Mouse (Mus musculus) heart, embryonic 10.5 days (tissue): ENCODE measurements around the gene Pcgf5. TPM values are rescaled to one million over a fixed set of nuclear protein-coding genes. Genes with fewer than 3 reads are reported as not detected.

ENCODE experiments used
- DNase-seq: peaks from one replicate; pipeline ENCODE4 v3.0.0-alpha.2; 2017; ENCODE audit warnings: low spot score
- H3K27ac ChIP-seq: fragments of 300-500 bp; sonication (generic); 2 replicates; pipeline ENCODE4 v1.5.1; 2016; ENCODE audit warnings: mild to moderate bottlenecking
- H3K27me3 ChIP-seq: fragments of 300-500 bp; sonication (generic); 2 replicates; pipeline ENCODE4 v1.6.1; 2016; ENCODE audit warnings: mild to moderate bottlenecking; ENCODE audit not compliant: poor library complexity, insufficient read depth, severe bottlenecking
- H3K36me3 ChIP-seq: fragments of 300-500 bp; sonication (generic); 2 replicates; pipeline ENCODE4 v1.6.1; 2016; ENCODE audit warnings: mild to moderate bottlenecking, moderate library complexity
- H3K4me1 ChIP-seq: fragments of 300-500 bp; sonication (generic); 2 replicates; pipeline ENCODE4 v1.6.1; 2016; ENCODE audit warnings: mild to moderate bottlenecking
- H3K4me3 ChIP-seq: fragments of 300-500 bp; sonication (generic); 2 replicates; pipeline ENCODE4 v1.5.1; 2016; ENCODE audit warnings: mild to moderate bottlenecking, moderate library complexity
- H3K9me3 ChIP-seq: fragments of 300-500 bp; sonication (generic); 2 replicates; pipeline ENCODE4 v1.6.1; 2016; ENCODE audit warnings: mild to moderate bottlenecking, moderate library complexity
- WGBS: fragments of 180-500 bp; shearing (Covaris S2); methylation state at CpG from one replicate; pipeline ENCODE4 v1.1.7; 2016; 5-methylcytosine and 5-hydroxymethylcytosine counted together
- polyA plus RNA-seq: library from polyadenylated mRNA; unstranded; fragments of >200 nt; fragmentation: Nextera tagmentation; extraction: Ambion mirVana; gene quantifications from 2 replicates; pipeline ENCODE4 v1.2.1, GENCODE M21; 2016

Gene Pcgf5
- polyA plus RNA-seq, result 38.6 and 53.0 TPM in 2 replicates

- Histone ChIP-seq H3K27ac (peak within 1 kb of the TSS; percentile 90), H3K4me3 (peak within 1 kb of the TSS; percentile 90), H3K27me3 (peaks cover 30% of the 10 kb centered on the region), H3K4me1 (peaks cover 13% of the 10 kb centered on the region), H3K36me3 (no peaks in the 10 kb centered on the region), H3K9me3 (no peaks in the 10 kb centered on the region)
- peak; percentile 85 for DNase-seq
- WGBS, result under 1% methylated on average over 87 of the region's 92 CpGs
These were observed at the start of gene Pcgf5 for GRCm38 (mm10) chr19:36348161-36348800. Pcgf5 (plus strand) TSS chr19:36348309.

GRCm38 (mm10) chr19:36305542-36305941 lies 42.6 kb upstream of the Pcgf5 start:
- H3K4me1 ChIP-seq, result no peaks in the 10 kb centered on the region
- DNase-seq, result no peak
- H3K9me3 ChIP-seq, result no peaks in the 10 kb centered on the region
- H3K27ac ChIP-seq, result no peak overlapping the region
- no peaks in the 10 kb centered on the region for H3K27me3 ChIP-seq
- no peak overlapping the region for H3K4me3 ChIP-seq
- WGBS, result 69% methylated on average over 5 of the region's 5 CpGs
- H3K36me3 ChIP-seq, result no peaks in the 10 kb centered on the region

- Histone ChIP-seq H3K9me3 (no peaks in the 10 kb centered on the region), H3K4me1 (no peaks in the 10 kb centered on the region), H3K36me3 (no peaks in the 10 kb centered on the region), H3K27me3 (no peaks in the 10 kb centered on the region), H3K4me3 (no peak overlapping the region), H3K27ac (no peak overlapping the region)
- no peak for DNase-seq
- 81% methylated on average over 5 of the region's 5 CpGs for WGBS
These were observed 34.1 kb upstream of the Pcgf5 start for GRCm38 (mm10) chr19:36314010-36314409.

- H3K27me3 ChIP-seq, result no peaks in the 10 kb centered on the region
- DNase-seq, result no peak
- 58% methylated on average over 4 of the region's 4 CpGs for WGBS
- H3K27ac ChIP-seq, result no peak overlapping the region
- H3K4me3 ChIP-seq, result no peak overlapping the region
- H3K36me3 ChIP-seq, result no peaks in the 10 kb centered on the region
- no peaks in the 10 kb centered on the region for H3K9me3 ChIP-seq
- peaks cover 10% of the 10 kb centered on the region; the same call in 1 of the 2 replicates for H3K4me1 ChIP-seq
These were observed 28.4 kb upstream of the Pcgf5 start for GRCm38 (mm10) chr19:36319735-36320134.

- H3K27ac ChIP-seq, result no peak overlapping the region
- WGBS, result 88% methylated on average over 3 of the region's 3 CpGs
These were observed 27.0 kb upstream of the Pcgf5 start for GRCm38 (mm10) chr19:36321066-36321465.

GRCm38 (mm10) chr19:36323326-36323725 lies 24.8 kb upstream of the Pcgf5 start:
- Histone ChIP-seq H3K4me1 (peaks cover 10% of the 10 kb centered on the region; the same call in 1 of the 2 replicates), H3K9me3 (no peaks in the 10 kb centered on the region), H3K4me3 (no peak overlapping the region), H3K27me3 (no peaks in the 10 kb centered on the region), H3K27ac (no peak overlapping the region), H3K36me3 (no peaks in the 10 kb centered on the region)
- 56% methylated on average over 2 of the region's 2 CpGs for WGBS
- no peak for DNase-seq

More at GRCm38 (mm10) chr19:36321066-36321465, 27.0 kb upstream of the Pcgf5 start:
- H3K27me3 ChIP-seq, result no peaks in the 10 kb centered on the region
- no peaks in the 10 kb centered on the region for H3K36me3 ChIP-seq
- peaks cover 10% of the 10 kb centered on the region; the same call in 1 of the 2 replicates for H3K4me1 ChIP-seq
- DNase-seq, result no peak
- H3K9me3 ChIP-seq, result no peaks in the 10 kb centered on the region
- H3K4me3 ChIP-seq, result no peak overlapping the region

- WGBS, result 36% methylated on average over 5 of the region's 5 CpGs
- no peak overlapping the region for H3K27ac ChIP-seq
- DNase-seq, result no peak
These were observed 19.4 kb upstream of the Pcgf5 start for GRCm38 (mm10) chr19:36328678-36329077.

GRCm38 (mm10) chr19:36347376-36347775 lies 733 bp upstream of the Pcgf5 start:
- Histone ChIP-seq H3K27ac (peak overlapping the region; percentile 90; the same call in 1 of the 2 replicates), H3K9me3 (no peaks in the 10 kb centered on the region), H3K4me3 (peak overlapping the region; percentile 90), H3K4me1 (peaks cover 13% of the 10 kb centered on the region), H3K27me3 (peaks cover 30% of the 10 kb centered on the region), H3K36me3 (no peaks in the 10 kb centered on the region)
- DNase-seq, result no peak
- WGBS, result 17% methylated on average over 6 of the region's 6 CpGs

More at GRCm38 (mm10) chr19:36328678-36329077, 19.4 kb upstream of the Pcgf5 start:
- Histone ChIP-seq H3K36me3 (no peaks in the 10 kb centered on the region), H3K27me3 (no peaks in the 10 kb centered on the region), H3K4me3 (no peak overlapping the region), H3K9me3 (no peaks in the 10 kb centered on the region), H3K4me1 (0 out of 2 replicates have a peak, but pooled peaks cover 5% of the 10 kb centered on the region)

GRCm38 (mm10) chr19:36347831-36348160 lies 313 bp upstream of the Pcgf5 start:
- Histone ChIP-seq H3K9me3 (no peaks in the 10 kb centered on the region), H3K27me3 (peaks cover 30% of the 10 kb centered on the region), H3K4me1 (peaks cover 13% of the 10 kb centered on the region), H3K27ac (peak overlapping the region; percentile 90), H3K36me3 (no peaks in the 10 kb centered on the region), H3K4me3 (peak overlapping the region; percentile 90)
- under 1% methylated on average over 11 of the region's 11 CpGs for WGBS
- no peak for DNase-seq

GRCm38 (mm10) chr19:36348801-36349486 lies 835 bp downstream of the Pcgf5 start:
- peak overlapping the region; percentile 90 for H3K4me3 ChIP-seq
- under 1% methylated on average over 84 of the region's 85 CpGs for WGBS
- no peaks in the 10 kb centered on the region for H3K9me3 ChIP-seq
- no peaks in the 10 kb centered on the region for H3K36me3 ChIP-seq
- H3K27me3 ChIP-seq, result peaks cover 30% of the 10 kb centered on the region
- peak overlapping the region; percentile 90 for H3K27ac ChIP-seq
- peaks cover 13% of the 10 kb centered on the region for H3K4me1 ChIP-seq
- DNase-seq, result peak; percentile 80

- Histone ChIP-seq H3K4me3 (peak overlapping the region; percentile 90), H3K27me3 (peaks cover 30% of the 10 kb centered on the region), H3K27ac (peak overlapping the region; percentile 90), H3K9me3 (no peaks in the 10 kb centered on the region), H3K36me3 (no peaks in the 10 kb centered on the region), H3K4me1 (peaks cover 13% of the 10 kb centered on the region)
- no peak for DNase-seq
- 4% methylated on average over 15 of the region's 15 CpGs for WGBS
These were observed 1.4 kb downstream of the Pcgf5 start for GRCm38 (mm10) chr19:36349487-36349955.

- Histone ChIP-seq H3K4me3 (no peak overlapping the region), H3K36me3 (no peaks in the 10 kb centered on the region), H3K27ac (no peak overlapping the region), H3K4me1 (peaks cover 13% of the 10 kb centered on the region), H3K9me3 (no peaks in the 10 kb centered on the region), H3K27me3 (peaks cover 30% of the 10 kb centered on the region)
- 77% methylated on average over 11 of the region's 11 CpGs for WGBS
- DNase-seq, result no peak
These were observed 2.1 kb downstream of the Pcgf5 start for GRCm38 (mm10) chr19:36350181-36350580.

- Histone ChIP-seq H3K36me3 (no peaks in the 10 kb centered on the region), H3K4me3 (no peak overlapping the region), H3K9me3 (no peaks in the 10 kb centered on the region), H3K4me1 (peaks cover 13% of the 10 kb centered on the region), H3K27me3 (peaks cover 27% of the 10 kb centered on the region), H3K27ac (no peak overlapping the region)
- 90% methylated on average over 9 of the region's 9 CpGs for WGBS
- no peak for DNase-seq
These were observed 2.8 kb downstream of the Pcgf5 start for GRCm38 (mm10) chr19:36350870-36351269.
